Mouse (Mus musculus) layer of hippocampus, adult 6 months (tissue): ENCODE data around the gene Olfr601. TPM values are rescaled to one million over a fixed set of nuclear protein-coding genes. Genes with fewer than 3 reads are reported as not detected.

Source experiments
- long read RNA-seq, 2 experiments: library from polyadenylated mRNA; unstranded; transcript quantifications; one replicate each; pipeline ENCODE4 v2.0.0; 2019 to 2020
- polyA plus RNA-seq: library from polyadenylated mRNA; unstranded; fragments of <200 nt; fragmentation: Nextera tagmentation; gene quantifications from 2 replicates; pipeline ENCODE4 v1.2.3, GENCODE M21; 2021

Olfr601 gene
- not detected in 2 replicates for polyA plus RNA-seq
- long read RNA-seq, experiment 1: 0 reads
- long read RNA-seq, experiment 2: 0 reads

GRCm38 (mm10) chr7:103362555-103362954 lies at the start of gene Olfr601:
Gene Olfr601 (minus strand): TSS chr7:103362655.

GRCm38 (mm10) chr7:103386077-103386476 lies 23.6 kb upstream of the Olfr601 start, which contains the start of gene Olfr603:
Gene Olfr603 (minus strand): TSS chr7:103386177.

GRCm38 (mm10) chr7:103349569-103349968 lies 12.9 kb downstream of the Olfr601 start, which contains the start of gene Olfr600:
Gene Olfr600 (minus strand): TSS chr7:103349669.

GRCm38 (mm10) chr7:103335617-103336016 lies 26.8 kb downstream of the Olfr601 start, which contains the start of gene Olfr599:
Gene Olfr599 (plus strand): TSS chr7:103335917.

GRCm38 (mm10) chr7:103323268-103323667 lies 39.2 kb downstream of the Olfr601 start, which contains the start of gene Olfr598:
Gene Olfr598 (plus strand): TSS chr7:103323568.

GRCm38 (mm10) chr7:103316015-103316414 lies 46.4 kb downstream of the Olfr601 start, which contains the start of gene Olfr597:
Gene Olfr597 (plus strand): TSS chr7:103316315.

Other genes starting within 250 kb of the Olfr601 start
- gene Olfr586, start 237.0 kb downstream of the Olfr601 start, polyA plus RNA-seq: not detected in 2 replicates
- gene Olfr588-ps1, start 221.8 kb downstream of the Olfr601 start, polyA plus RNA-seq: not detected in 2 replicates
- not detected in 2 replicates for gene Olfr589, start 206.3 kb downstream of the Olfr601 start, polyA plus RNA-seq
- not detected in 2 replicates for gene Olfr591, start 184.3 kb downstream of the Olfr601 start, polyA plus RNA-seq
- gene Olfr592, start 177.9 kb downstream of the Olfr601 start, polyA plus RNA-seq: not detected in 2 replicates
- gene Olfr593, start 150.8 kb downstream of the Olfr601 start, polyA plus RNA-seq: not detected in 2 replicates
- not detected in 2 replicates for gene Olfr594, start 145.7 kb downstream of the Olfr601 start, polyA plus RNA-seq
- not detected in 2 replicates for gene Usp17ld, start 110.2 kb downstream of the Olfr601 start, polyA plus RNA-seq
- not detected in 2 replicates for gene Olfr596, start 57.0 kb downstream of the Olfr601 start, polyA plus RNA-seq
- gene Olfr597, start 46.3 kb downstream of the Olfr601 start, polyA plus RNA-seq: not detected in 2 replicates
- gene Olfr598, start 39.1 kb downstream of the Olfr601 start, polyA plus RNA-seq: not detected in 2 replicates
- not detected in 2 replicates for gene Olfr599, start 26.7 kb downstream of the Olfr601 start, polyA plus RNA-seq
- not detected in 2 replicates for gene Olfr600, start 13.0 kb downstream of the Olfr601 start, polyA plus RNA-seq
- not detected in 2 replicates for gene Olfr603, start 23.5 kb upstream of the Olfr601 start, polyA plus RNA-seq
- gene Usp17lc, start 52.4 kb upstream of the Olfr601 start, polyA plus RNA-seq: not detected in 2 replicates
- gene Olfr605, start 82.8 kb upstream of the Olfr601 start, polyA plus RNA-seq: not detected in 2 replicates
- not detected in 2 replicates for gene Olfr606, start 86.4 kb upstream of the Olfr601 start, polyA plus RNA-seq
- gene Olfr607, start 101.5 kb upstream of the Olfr601 start, polyA plus RNA-seq: not detected in 2 replicates
- not detected in 2 replicates for gene Olfr608, start 107.2 kb upstream of the Olfr601 start, polyA plus RNA-seq
- not detected in 2 replicates for gene Olfr609, start 135.4 kb upstream of the Olfr601 start, polyA plus RNA-seq
- gene Olfr610, start 149.5 kb upstream of the Olfr601 start, polyA plus RNA-seq: not detected in 2 replicates
- gene Olfr611, start 158.2 kb upstream of the Olfr601 start, polyA plus RNA-seq: not detected in 2 replicates
- not detected in 2 replicates for gene Olfr612, start 180.1 kb upstream of the Olfr601 start, polyA plus RNA-seq
- not detected in 2 replicates for gene Olfr613, start 185.4 kb upstream of the Olfr601 start, polyA plus RNA-seq
- gene Olfr615, start 193.4 kb upstream of the Olfr601 start, polyA plus RNA-seq: not detected in 2 replicates
- gene Olfr616, start 206.5 kb upstream of the Olfr601 start, polyA plus RNA-seq: not detected in 2 replicates
- not detected in 2 replicates for gene Olfr617, start 210.4 kb upstream of the Olfr601 start, polyA plus RNA-seq
- not detected in 2 replicates for gene Olfr618, start 227.4 kb upstream of the Olfr601 start, polyA plus RNA-seq
- gene Olfr619, start 237.9 kb upstream of the Olfr601 start, polyA plus RNA-seq: not detected in 2 replicates
- not detected in 2 replicates for gene Olfr620, start 249.9 kb upstream of the Olfr601 start, polyA plus RNA-seq